Mouse (Mus musculus) heart, postnatal 0 days (tissue): ENCODE results near the gene Trak1. TPM values are rescaled to one million over a fixed set of nuclear protein-coding genes. Genes with fewer than 3 reads are reported as not detected.

Experiments
- ATAC-seq: fragments of 200-750 bp; cut with Nextera tagmentation; 2 replicates; pipeline ENCODE4 v1.8.0; 2017; ENCODE audit warnings: low read depth, moderate number of reproducible peaks, moderate library complexity; ENCODE audit not compliant: insufficient read depth
- DNase-seq: peaks from one replicate; pipeline ENCODE4 v3.0.0-alpha.2; 2016; ENCODE audit warnings: low spot score
- H3K27ac ChIP-seq: fragments of 300-500 bp; sonication (generic); 2 replicates; pipeline ENCODE4 v1.5.1; 2014; ENCODE audit warnings: low read depth, mild to moderate bottlenecking
- H3K27me3 ChIP-seq: fragments of 300-500 bp; sonication (generic); 2 replicates; pipeline ENCODE4 v1.6.1; 2014; ENCODE audit warnings: low read length, mixed read lengths; ENCODE audit not compliant: control insufficient read depth, insufficient read depth
- H3K36me3 ChIP-seq: fragments of 300-500 bp; sonication (generic); replicated peaks from 2 replicates; pipeline ENCODE4 v1.6.1; 2014; ENCODE audit warnings: low read length, mixed read lengths; ENCODE audit not compliant: control insufficient read depth, insufficient read depth
- H3K4me1 ChIP-seq: fragments of 300-500 bp; sonication (generic); 2 replicates; pipeline ENCODE4 v1.6.1; 2014; ENCODE audit warnings: antibody characterized with exemption; ENCODE audit not compliant: control insufficient read depth, insufficient read depth
- H3K4me2 ChIP-seq: fragments of 300-500 bp; sonication (generic); 2 replicates; pipeline ENCODE4 v1.6.1; 2014; ENCODE audit warnings: low read depth, mild to moderate bottlenecking, low read length, moderate library complexity
- H3K4me3 ChIP-seq: fragments of 300-500 bp; sonication (generic); 2 replicates; pipeline ENCODE4 v1.5.1; 2014; ENCODE audit warnings: low read depth, low read length
- H3K9ac ChIP-seq: fragments of 300-500 bp; sonication (generic); replicated peaks from 2 replicates; pipeline ENCODE4 v1.6.1; 2014; ENCODE audit warnings: low read depth, low read length, mixed read lengths
- H3K9me3 ChIP-seq: fragments of 300-500 bp; sonication (generic); replicated peaks from 2 replicates; pipeline ENCODE4 v1.6.1; 2016; ENCODE audit warnings: low read length; ENCODE audit not compliant: control insufficient read depth
- CTCF ChIP-seq: IDR thresholded peaks from 2 replicates; pipeline ENCODE4 v1.5.1; 2016; ENCODE audit warnings: antibody characterized with exemption, control low read depth, low read depth
- EP300 ChIP-seq: IDR thresholded peaks from 2 replicates; pipeline ENCODE4 v1.6.1; 2016; ENCODE audit warnings: antibody characterized with exemption, low read depth
- WGBS: fragments of 180-500 bp; shearing (Covaris S2); extraction: QIAGEN DNeasy Blood & Tissue Kit; methylation state at CpG from one replicate; pipeline ENCODE4 v1.1.7; 2014; 5-methylcytosine and 5-hydroxymethylcytosine counted together
- polyA plus RNA-seq: library from polyadenylated mRNA; unstranded; fragments of >200 nt; fragmentation: Nextera tagmentation; extraction: Ambion mirVana; gene quantifications from 2 replicates; pipeline ENCODE4 v1.2.1, GENCODE M21; 2015
- total RNA-seq: library from RNA; depleted of rRNA; stranded (reverse); fragments of >200 nt; gene quantifications from 2 replicates; pipeline ENCODE4 v1.2.3, GENCODE M21; 2014; ENCODE audit warnings: low replicate concordance

Trak1 gene
- total and polyA plus RNA-seq, 2 experiments from 2014 or later, result 59.3 to 113 TPM

GRCm38 (mm10) chr9:121277118-121278060 lies 19.9 kb upstream of the Trak1 start, which contains the start of gene Ulk4:
Gene Ulk4, minus strand, starts transcription at chr9:121277197.
- no peaks in the 10 kb centered on the region for H3K9me3 ChIP-seq
- H3K36me3 ChIP-seq, result no peaks in the 10 kb centered on the region
- peak within 1 kb of the TSS; percentile 67 for H3K4me3 ChIP-seq
- H3K4me1 ChIP-seq, result 0 out of 2 replicates have a peak, but pooled peaks cover 6% of the 10 kb centered on the region
- H3K27ac ChIP-seq, result peak within 1 kb of the TSS; percentile 66
- under 1% methylated on average over 59 of the region's 59 CpGs for WGBS
- no peaks in the 10 kb centered on the region for H3K27me3 ChIP-seq
- TF ChIP-seq CTCF (no peak), EP300 (no peak)
- H3K4me2 ChIP-seq, result peak within 1 kb of the TSS; percentile 73
- H3K9ac ChIP-seq, result peak within 1 kb of the TSS; percentile 47
- DNase-seq (peak; percentile 92), ATAC-seq (peak; percentile 96)

GRCm38 (mm10) chr9:121279216-121279615 lies 18.1 kb upstream of the Trak1 start:
- 0 out of 2 replicates have a peak, but pooled peaks cover 6% of the 10 kb centered on the region for H3K4me1 ChIP-seq
- no peak overlapping the region for H3K4me2 ChIP-seq
- H3K27me3 ChIP-seq, result no peaks in the 10 kb centered on the region
- no peaks in the 10 kb centered on the region for H3K36me3 ChIP-seq
- no peak overlapping the region for H3K4me3 ChIP-seq
- WGBS, result 78% methylated on average over 5 of the region's 5 CpGs
- H3K9me3 ChIP-seq, result no peaks in the 10 kb centered on the region
- ATAC-seq, result no peak
- H3K27ac ChIP-seq, result no peak overlapping the region
- no peak overlapping the region for H3K9ac ChIP-seq
- DNase-seq, result no peak
- no peak for TF ChIP-seq EP300
- no peak for TF ChIP-seq CTCF

GRCm38 (mm10) chr9:121281891-121282290 lies 15.4 kb upstream of the Trak1 start:
- H3K27ac ChIP-seq, result no peak overlapping the region
- no peak for TF ChIP-seq EP300
- TF ChIP-seq CTCF, result no peak
- ATAC-seq (no peak), DNase-seq (no peak)
- H3K27me3 ChIP-seq, result no peaks in the 10 kb centered on the region
- no peaks in the 10 kb centered on the region for H3K9me3 ChIP-seq
- H3K9ac ChIP-seq, result no peak overlapping the region
- no peak overlapping the region for H3K4me3 ChIP-seq
- H3K4me2 ChIP-seq, result no peak overlapping the region
- 77% methylated on average over 6 of the region's 6 CpGs for WGBS
- H3K36me3 ChIP-seq, result no peaks in the 10 kb centered on the region
- H3K4me1 ChIP-seq, result 0 out of 2 replicates have a peak, but pooled peaks cover under 1% of the 10 kb centered on the region

GRCm38 (mm10) chr9:121283620-121284185 lies 13.6 kb upstream of the Trak1 start:
- Histone ChIP-seq H3K4me3 (no peak overlapping the region), H3K9me3 (no peaks in the 10 kb centered on the region), H3K4me2 (no peak overlapping the region), H3K27me3 (no peaks in the 10 kb centered on the region), H3K9ac (no peak overlapping the region), H3K4me1 (no peaks in the 10 kb centered on the region), H3K36me3 (no peaks in the 10 kb centered on the region), H3K27ac (no peak overlapping the region)
- 96% methylated on average over 6 of the region's 6 CpGs for WGBS
- TF ChIP-seq EP300, result no peak
- TF ChIP-seq CTCF, result peak; percentile 58
- ATAC-seq (no peak), DNase-seq (no peak)

GRCm38 (mm10) chr9:121284422-121284821 lies 12.9 kb upstream of the Trak1 start:
- DNase-seq (no peak), ATAC-seq (no peak)
- H3K27ac ChIP-seq, result no peak overlapping the region
- no peak overlapping the region for H3K4me2 ChIP-seq
- no peak overlapping the region for H3K4me3 ChIP-seq
- no peaks in the 10 kb centered on the region; the same call in 1 of the 2 replicates for H3K9me3 ChIP-seq
- no peak for TF ChIP-seq EP300
- TF ChIP-seq CTCF, result no peak
- no peak overlapping the region for H3K9ac ChIP-seq
- no peaks in the 10 kb centered on the region for H3K36me3 ChIP-seq
- no peaks in the 10 kb centered on the region for H3K27me3 ChIP-seq
- 88% methylated on average over 3 of the region's 3 CpGs for WGBS
- no peaks in the 10 kb centered on the region for H3K4me1 ChIP-seq
